Mouse (Mus musculus): ENCODE results near the gene Grid1. TPM values are rescaled to one million over a fixed set of nuclear protein-coding genes. Genes with fewer than 3 reads are reported as not detected.

The Grid1 gene
- polyA plus RNA-seq, 1 experiment from 2014 or later, result 0.07 TPM

- no peaks in the 10 kb centered on the region for H3K27me3 ChIP-seq
- 62% methylated on average over 4 of the region's 4 CpGs for WGBS (ENCODE audit: insufficient replicate concordance)
- no peak overlapping the region for H3K9ac ChIP-seq
Measured at GRCm38 (mm10) chr14:34963616-34964168, 143.8 kb downstream of the Grid1 start.

GRCm38 (mm10) chr14:34969102-34969819 is 149.4 kb downstream of the Grid1 start:
- 41% methylated on average over 6 of the region's 6 CpGs for WGBS (ENCODE audit: insufficient replicate concordance)
- Histone ChIP-seq H3K27me3 (no peaks in the 10 kb centered on the region), H3K9ac (no peak overlapping the region), H3K4me2 (no peak overlapping the region), H3K4me3 (replicated peaks) (no peak overlapping the region), H3K27ac (no peak overlapping the region), H3K36me3 (no peaks in the 10 kb centered on the region), H3K9me3 (replicated peaks) (no peaks in the 10 kb centered on the region), H3K4me1 (replicated peaks) (no peaks in the 10 kb centered on the region)
- no peak for ATAC-seq (ENCODE audit: low read depth)
- no peak for DNase-seq

More at GRCm38 (mm10) chr14:34963616-34964168, 143.8 kb downstream of the Grid1 start:
- no peak for ATAC-seq (ENCODE audit: low read depth)
- DNase-seq, result no peak
- H3K4me2 ChIP-seq, result no peak overlapping the region
- no peaks in the 10 kb centered on the region for H3K36me3 ChIP-seq
- no peak overlapping the region for H3K27ac ChIP-seq
- H3K4me1 ChIP-seq (replicated peaks), result no peaks in the 10 kb centered on the region
- no peaks in the 10 kb centered on the region for H3K9me3 ChIP-seq (replicated peaks)
- H3K4me3 ChIP-seq (replicated peaks), result no peak overlapping the region

- Histone ChIP-seq H3K27ac (no peak overlapping the region), H3K9ac (no peak overlapping the region), H3K4me2 (no peak overlapping the region), H3K27me3 (no peaks in the 10 kb centered on the region), H3K9me3 (replicated peaks) (no peaks in the 10 kb centered on the region), H3K4me3 (replicated peaks) (no peak overlapping the region), H3K4me1 (replicated peaks) (no peaks in the 10 kb centered on the region), H3K36me3 (no peaks in the 10 kb centered on the region)
- 47% methylated on average over 3 of the region's 3 CpGs for WGBS (ENCODE audit: insufficient replicate concordance)
- no peak for ATAC-seq (ENCODE audit: low read depth)
- no peak for DNase-seq
Measured at GRCm38 (mm10) chr14:34972930-34973329, 153.0 kb downstream of the Grid1 start.

- WGBS (ENCODE audit: insufficient replicate concordance), result 32% methylated on average over 2 of the region's 2 CpGs
- no peak for DNase-seq
Measured at GRCm38 (mm10) chr14:34980756-34981155, 160.8 kb downstream of the Grid1 start.

GRCm38 (mm10) chr14:34989131-34989530 is 169.2 kb downstream of the Grid1 start:
- WGBS (ENCODE audit: insufficient replicate concordance), result 61% methylated on average over 5 of the region's 5 CpGs
- Histone ChIP-seq H3K4me1 (replicated peaks) (no peaks in the 10 kb centered on the region), H3K27me3 (no peaks in the 10 kb centered on the region), H3K9me3 (replicated peaks) (no peaks in the 10 kb centered on the region), H3K4me3 (replicated peaks) (no peak overlapping the region), H3K27ac (no peak overlapping the region), H3K9ac (no peak overlapping the region), H3K4me2 (no peak overlapping the region), H3K36me3 (no peaks in the 10 kb centered on the region)
- ATAC-seq (ENCODE audit: low read depth) (no peak), DNase-seq (no peak)

More at GRCm38 (mm10) chr14:34980756-34981155, 160.8 kb downstream of the Grid1 start:
- no peak for ATAC-seq (ENCODE audit: low read depth)
- H3K27me3 ChIP-seq, result no peaks in the 10 kb centered on the region
- no peak overlapping the region for H3K4me2 ChIP-seq
- H3K27ac ChIP-seq, result no peak overlapping the region
- no peaks in the 10 kb centered on the region for H3K4me1 ChIP-seq (replicated peaks)
- H3K36me3 ChIP-seq, result no peaks in the 10 kb centered on the region
- H3K9me3 ChIP-seq (replicated peaks), result no peaks in the 10 kb centered on the region
- H3K4me3 ChIP-seq (replicated peaks), result no peak overlapping the region
- H3K9ac ChIP-seq, result no peak overlapping the region

GRCm38 (mm10) chr14:35006736-35007135 is 186.8 kb downstream of the Grid1 start:
- H3K9ac ChIP-seq, result no peak overlapping the region
- no peak for ATAC-seq (ENCODE audit: low read depth)
- WGBS (ENCODE audit: insufficient replicate concordance), result 68% methylated on average over 7 of the region's 7 CpGs
- H3K4me2 ChIP-seq, result no peak overlapping the region
- H3K9me3 ChIP-seq (replicated peaks), result no peaks in the 10 kb centered on the region
- H3K27ac ChIP-seq, result no peak overlapping the region
- DNase-seq, result no peak
- H3K27me3 ChIP-seq, result no peaks in the 10 kb centered on the region; the same call in 1 of the 2 replicates
- no peaks in the 10 kb centered on the region for H3K4me1 ChIP-seq (replicated peaks)
- H3K4me3 ChIP-seq (replicated peaks), result no peak overlapping the region
- H3K36me3 ChIP-seq, result no peaks in the 10 kb centered on the region

GRCm38 (mm10) chr14:35008674-35009073 is 188.8 kb downstream of the Grid1 start:
- Histone ChIP-seq H3K4me1 (replicated peaks) (no peaks in the 10 kb centered on the region), H3K27me3 (no peaks in the 10 kb centered on the region; the same call in 1 of the 2 replicates), H3K36me3 (no peaks in the 10 kb centered on the region), H3K9ac (no peak overlapping the region), H3K9me3 (replicated peaks) (no peaks in the 10 kb centered on the region), H3K4me2 (no peak overlapping the region), H3K27ac (no peak overlapping the region), H3K4me3 (replicated peaks) (no peak overlapping the region)
- ATAC-seq (ENCODE audit: low read depth), result no peak
- no peak for DNase-seq
- 49% methylated on average over 3 of the region's 3 CpGs for WGBS (ENCODE audit: insufficient replicate concordance)

GRCm38 (mm10) chr14:35009074-35009473 is 189.2 kb downstream of the Grid1 start:
- Histone ChIP-seq H3K27ac (no peak overlapping the region), H3K27me3 (no peaks in the 10 kb centered on the region; the same call in 1 of the 2 replicates), H3K4me1 (replicated peaks) (no peaks in the 10 kb centered on the region), H3K9ac (no peak overlapping the region), H3K4me3 (replicated peaks) (no peak overlapping the region), H3K4me2 (no peak overlapping the region), H3K36me3 (no peaks in the 10 kb centered on the region), H3K9me3 (replicated peaks) (no peaks in the 10 kb centered on the region)
- DNase-seq (no peak), ATAC-seq (ENCODE audit: low read depth) (no peak)
- 22% methylated on average over 9 of the region's 9 CpGs for WGBS (ENCODE audit: insufficient replicate concordance)

GRCm38 (mm10) chr14:35026686-35027085 is 206.8 kb downstream of the Grid1 start:
- Histone ChIP-seq H3K4me1 (replicated peaks) (no peaks in the 10 kb centered on the region), H3K27me3 (no peaks in the 10 kb centered on the region), H3K4me3 (replicated peaks) (no peak overlapping the region), H3K9ac (no peak overlapping the region), H3K9me3 (replicated peaks) (no peaks in the 10 kb centered on the region), H3K36me3 (no peaks in the 10 kb centered on the region), H3K27ac (no peak overlapping the region), H3K4me2 (no peak overlapping the region)
- 73% methylated on average over 8 of the region's 8 CpGs for WGBS (ENCODE audit: insufficient replicate concordance)
- no peak for ATAC-seq (ENCODE audit: low read depth)
- DNase-seq, result no peak

GRCm38 (mm10) chr14:35027501-35028140 is 207.7 kb downstream of the Grid1 start:
- DNase-seq, result no peak

GRCm38 (mm10) chr14:35029626-35030025 is 209.7 kb downstream of the Grid1 start:
- Histone ChIP-seq H3K27ac (no peak overlapping the region), H3K4me2 (no peak overlapping the region), H3K9ac (no peak overlapping the region), H3K36me3 (no peaks in the 10 kb centered on the region), H3K4me1 (replicated peaks) (no peaks in the 10 kb centered on the region), H3K4me3 (replicated peaks) (no peak overlapping the region), H3K27me3 (no peaks in the 10 kb centered on the region), H3K9me3 (replicated peaks) (no peaks in the 10 kb centered on the region)
- no peak for ATAC-seq (ENCODE audit: low read depth)
- WGBS (ENCODE audit: insufficient replicate concordance), result 70% methylated on average over 2 of the region's 2 CpGs
- DNase-seq, result no peak

More at GRCm38 (mm10) chr14:35027501-35028140, 207.7 kb downstream of the Grid1 start:
- no peak overlapping the region for H3K9ac ChIP-seq
- ATAC-seq (ENCODE audit: low read depth), result no peak
- no peaks in the 10 kb centered on the region for H3K9me3 ChIP-seq (replicated peaks)
- H3K36me3 ChIP-seq, result no peaks in the 10 kb centered on the region
- WGBS (ENCODE audit: insufficient replicate concordance), result 54% methylated on average over 11 of the region's 11 CpGs
- no peak overlapping the region for H3K4me2 ChIP-seq
- no peak overlapping the region for H3K27ac ChIP-seq
- H3K27me3 ChIP-seq, result no peaks in the 10 kb centered on the region
- no peak overlapping the region for H3K4me3 ChIP-seq (replicated peaks)
- H3K4me1 ChIP-seq (replicated peaks), result no peaks in the 10 kb centered on the region
